Mouse (Mus musculus): Measurements from ENCODE around the gene Cpxm2. TPM values are rescaled to one million over a fixed set of nuclear protein-coding genes. Genes with fewer than 3 reads are reported as not detected.

The Cpxm2 gene
- polyA plus RNA-seq, 3 experiments from 2014 or later = not detected

DNA sequence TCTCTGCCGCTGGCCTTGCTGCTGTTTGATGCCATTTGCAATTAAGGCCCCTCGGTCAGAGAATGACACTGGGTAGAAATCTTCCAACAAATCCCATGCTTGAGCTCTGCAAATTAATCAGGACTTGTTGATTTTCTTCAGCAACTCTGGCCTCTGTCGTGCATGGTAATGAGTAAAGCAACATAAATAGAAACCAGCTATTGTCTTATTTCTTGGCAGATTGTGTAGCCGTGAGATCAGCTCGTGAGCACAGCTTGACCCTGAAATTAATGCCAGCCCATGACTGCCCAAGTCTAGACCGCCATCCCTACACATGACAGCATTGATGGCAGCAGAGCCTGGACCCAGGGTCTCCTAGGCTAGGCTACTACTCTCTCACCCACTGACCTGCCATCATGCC, 25.9 kb downstream of the Cpxm2 start:
- ATAC-seq = no peak

DNA sequence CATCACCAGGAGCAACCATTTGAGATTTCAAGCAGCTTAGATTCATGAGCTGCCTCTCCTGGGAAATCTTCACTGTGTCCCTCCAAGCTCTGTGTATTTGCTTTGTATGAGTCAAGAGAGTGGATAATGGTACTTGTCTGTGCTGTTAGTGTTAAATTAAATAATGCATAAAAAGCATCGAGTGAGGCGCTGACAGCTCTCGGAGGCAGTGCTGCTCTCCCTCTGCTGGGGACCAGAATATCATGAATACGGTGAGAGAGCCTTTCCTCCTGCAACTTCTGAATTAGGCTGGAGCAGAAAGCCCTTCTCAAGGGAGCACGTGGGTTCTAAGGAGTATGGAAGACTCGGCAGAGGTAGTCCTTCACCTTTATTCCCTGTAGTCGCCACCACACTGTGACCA, 29.6 kb downstream of the Cpxm2 start:
- ATAC-seq = no peak

DNA sequence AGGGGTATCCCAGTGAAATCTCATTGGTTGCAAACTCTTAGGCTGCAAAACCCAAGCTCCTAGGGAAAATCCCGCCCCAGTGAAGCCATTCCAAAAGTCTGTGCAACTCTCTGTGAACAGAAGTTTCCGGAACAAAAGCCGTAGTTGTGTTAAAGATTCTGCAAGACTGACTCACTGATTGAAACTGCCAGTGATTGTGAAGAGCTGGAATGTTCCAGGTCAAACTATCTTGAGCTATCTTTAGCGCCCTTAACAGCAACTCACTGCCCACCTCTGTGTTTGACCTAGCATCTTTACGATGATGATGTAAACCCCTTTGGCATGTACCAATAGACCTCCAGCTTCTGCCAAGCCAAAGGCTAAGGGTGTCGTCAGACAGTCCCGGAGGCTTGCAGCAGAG, 31.3 kb downstream of the Cpxm2 start:
- ATAC-seq = no peak

DNA sequence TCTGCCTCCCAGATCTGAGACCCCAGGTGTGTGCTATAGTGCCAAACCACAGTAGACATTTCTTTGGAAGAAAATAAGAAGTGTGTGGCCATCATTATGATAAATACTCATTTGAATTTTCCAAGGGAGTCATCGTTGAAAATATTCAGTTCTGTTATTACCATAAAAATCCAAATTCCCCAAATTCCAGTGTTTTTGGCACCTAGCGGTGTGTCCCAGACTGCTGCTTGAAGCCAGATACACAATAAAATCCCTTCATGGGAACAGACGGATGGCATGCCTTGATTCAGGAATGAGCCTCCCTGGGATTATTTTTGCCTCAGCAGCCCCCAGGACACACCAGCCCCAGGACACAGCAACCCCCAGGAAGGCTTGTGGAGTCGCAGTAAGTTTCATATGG, 34.7 kb downstream of the Cpxm2 start:
- ATAC-seq = no peak

DNA sequence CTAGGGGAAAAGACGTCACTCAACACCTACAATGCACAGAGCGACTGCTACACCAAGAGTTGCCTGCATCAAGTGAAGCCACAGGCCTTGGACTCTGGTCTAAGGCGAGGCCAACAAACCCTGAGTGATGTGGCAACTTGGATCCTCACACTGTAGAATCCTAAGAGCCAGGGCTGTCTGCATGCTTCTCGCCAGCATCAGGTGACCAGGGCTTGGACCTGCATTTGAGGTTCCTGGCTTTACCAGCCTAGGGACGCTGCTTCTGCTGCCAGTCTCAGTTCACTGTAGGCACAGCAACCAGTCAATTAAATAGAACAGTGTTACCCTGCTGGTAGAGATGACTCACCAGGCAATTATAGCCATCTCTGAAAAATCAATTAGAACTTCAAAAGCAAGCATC, 42.8 kb downstream of the Cpxm2 start:
- no peak for ATAC-seq

DNA sequence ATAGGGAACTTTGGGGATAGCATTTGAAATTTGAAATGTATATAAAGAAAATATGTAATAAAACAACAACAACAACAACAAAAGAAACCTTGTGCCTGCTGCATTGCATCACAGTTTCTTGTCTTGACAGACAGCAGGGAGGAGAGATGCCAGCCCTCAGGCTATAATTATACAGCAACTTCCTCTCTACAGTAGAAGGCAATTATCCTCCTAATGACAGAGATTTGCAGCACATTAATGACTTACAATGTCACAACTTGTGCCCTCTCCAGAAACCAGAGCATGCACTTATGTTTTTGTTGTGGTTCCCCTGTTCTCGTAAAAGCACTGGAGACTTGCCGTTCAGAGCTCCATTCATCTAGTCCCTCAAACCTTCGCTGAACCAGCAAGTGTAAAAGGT, 44.2 kb downstream of the Cpxm2 start:
- no peak for ATAC-seq

DNA sequence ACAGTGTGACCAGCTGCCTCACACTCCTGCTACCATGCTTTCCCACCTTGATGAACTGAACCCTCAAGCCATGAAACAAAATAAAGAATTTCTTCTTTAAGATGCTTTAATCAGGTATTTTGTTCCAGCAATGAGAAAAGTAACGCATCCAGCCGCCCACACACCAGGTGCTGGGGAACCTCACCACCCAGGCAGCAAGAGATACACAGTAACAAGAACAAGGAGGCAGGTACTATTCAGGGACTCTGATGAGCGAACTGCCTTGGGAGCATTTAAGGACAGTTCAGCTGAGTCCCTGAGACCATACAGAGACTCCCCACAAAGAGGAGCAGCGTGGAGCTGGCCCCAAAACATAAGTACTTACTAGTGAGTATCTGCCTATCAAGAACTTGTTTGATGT, 47.6 kb downstream of the Cpxm2 start:
- no peak for ATAC-seq

DNA sequence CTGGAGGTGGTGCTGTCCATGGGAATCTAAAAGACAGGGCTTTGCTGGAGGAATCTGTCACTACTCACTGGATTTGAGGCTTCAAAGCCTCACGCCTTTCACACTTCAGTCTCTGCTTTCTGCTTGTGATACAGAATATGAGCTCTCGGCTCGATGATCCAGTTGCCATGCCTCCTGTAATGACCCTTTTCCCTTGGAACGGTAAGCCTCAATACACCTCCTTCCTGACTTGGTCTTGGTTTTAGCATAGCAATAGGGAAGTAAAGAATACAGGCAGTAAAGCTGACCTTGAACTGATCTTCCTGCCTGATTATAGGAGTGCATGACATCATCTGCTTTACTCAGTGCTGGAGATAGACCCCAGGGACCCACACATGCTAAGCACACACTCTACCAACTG, 49.2 kb downstream of the Cpxm2 start:
- ATAC-seq = no peak

DNA sequence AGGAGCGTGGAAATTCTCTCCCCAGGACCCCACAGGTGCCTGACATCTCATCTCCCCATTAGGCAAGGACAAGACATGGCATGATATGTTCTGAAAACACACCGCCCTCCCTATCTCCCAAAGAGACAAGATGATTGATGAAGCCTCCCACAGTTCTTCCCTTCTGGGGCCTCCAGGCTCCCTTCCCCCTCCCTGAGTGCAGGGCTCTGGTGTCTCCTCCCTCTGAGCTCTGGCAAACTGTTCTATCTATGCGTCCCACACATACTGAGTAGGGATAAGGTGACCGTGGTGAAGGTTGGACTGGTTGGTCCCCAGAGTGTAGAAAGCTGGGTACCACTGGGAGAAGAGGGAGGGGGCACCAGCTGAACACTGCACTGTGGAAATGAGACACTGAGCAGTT, 56.1 kb downstream of the Cpxm2 start:
- no peak for ATAC-seq

DNA sequence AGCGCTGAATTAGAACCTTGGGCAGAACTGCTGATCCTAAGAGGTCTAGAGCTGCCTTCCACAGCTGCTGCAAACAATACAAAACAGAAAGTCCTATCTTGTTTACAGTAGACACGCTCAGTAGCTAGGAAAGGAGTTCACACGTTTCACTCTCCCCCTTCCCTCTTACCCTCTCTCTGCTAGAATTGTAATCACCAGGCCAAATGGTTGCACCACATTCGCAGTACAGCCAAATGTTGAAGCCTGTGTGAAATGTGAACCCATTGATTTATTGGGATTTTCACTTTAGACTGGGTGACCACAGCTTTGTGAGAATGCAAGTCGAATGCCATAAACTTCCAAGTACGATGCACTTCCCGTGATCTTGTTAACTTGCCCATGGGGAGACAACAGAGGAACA, 59.9 kb downstream of the Cpxm2 start:
- ATAC-seq = no peak

DNA sequence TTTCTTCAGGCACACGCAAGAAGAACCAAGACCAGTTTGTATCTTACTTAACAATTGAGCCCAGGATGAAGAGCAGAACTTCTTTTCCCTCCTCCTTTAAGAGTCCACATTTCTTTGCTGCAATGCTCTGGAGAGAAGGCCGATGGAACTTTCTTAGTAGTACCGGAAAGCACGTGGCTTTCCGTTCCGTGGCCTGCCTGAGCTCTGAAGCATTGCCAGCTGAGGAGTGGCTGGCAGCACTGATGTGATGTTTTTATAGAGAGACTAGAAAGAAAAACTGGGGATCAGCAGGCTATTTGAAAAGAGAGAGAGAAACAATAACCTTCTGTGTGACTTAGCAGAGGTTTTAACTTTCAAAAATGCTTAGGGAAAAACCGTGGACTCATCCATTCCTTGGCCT, 63.0 kb downstream of the Cpxm2 start:
- no peak for ATAC-seq

DNA sequence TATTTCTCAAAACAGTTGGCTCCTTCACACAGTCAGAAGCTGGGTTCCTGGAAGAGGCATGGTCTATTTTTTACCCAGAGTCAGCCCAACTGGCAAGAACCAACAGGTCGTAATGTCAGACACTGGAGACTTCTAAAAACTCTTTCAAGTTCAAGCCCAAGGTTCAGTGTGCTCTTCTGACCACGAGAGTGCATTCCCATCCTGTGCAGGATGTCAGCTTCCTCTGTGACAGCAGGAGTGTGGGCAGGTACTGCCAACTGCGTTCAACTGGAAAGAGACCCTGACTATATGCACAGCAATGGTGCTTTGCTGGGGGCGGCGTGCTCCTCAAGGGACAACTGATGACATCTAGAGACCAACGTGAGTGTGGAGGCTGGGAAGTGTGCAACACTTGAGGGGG, 65.9 kb downstream of the Cpxm2 start:
- ATAC-seq = no peak

DNA sequence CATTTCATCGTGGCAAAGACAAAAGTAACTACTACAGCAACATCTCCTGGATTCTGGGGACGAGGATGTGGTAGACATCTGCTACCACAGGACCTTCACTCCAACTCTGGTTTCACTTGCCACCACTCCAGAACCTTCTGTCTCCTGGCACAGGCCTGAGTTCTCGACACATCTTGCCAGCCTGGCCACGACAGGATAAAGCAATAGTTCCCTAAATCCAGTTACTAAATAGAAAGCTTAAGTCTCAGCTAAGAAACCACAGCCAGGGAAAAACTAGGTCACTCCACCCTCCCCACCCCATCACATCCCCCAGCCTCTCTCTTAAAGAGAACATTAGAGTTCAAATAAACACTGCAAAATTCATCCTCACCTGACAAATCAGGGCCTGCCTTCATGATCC, 66.4 kb downstream of the Cpxm2 start:
- ATAC-seq = no peak

DNA sequence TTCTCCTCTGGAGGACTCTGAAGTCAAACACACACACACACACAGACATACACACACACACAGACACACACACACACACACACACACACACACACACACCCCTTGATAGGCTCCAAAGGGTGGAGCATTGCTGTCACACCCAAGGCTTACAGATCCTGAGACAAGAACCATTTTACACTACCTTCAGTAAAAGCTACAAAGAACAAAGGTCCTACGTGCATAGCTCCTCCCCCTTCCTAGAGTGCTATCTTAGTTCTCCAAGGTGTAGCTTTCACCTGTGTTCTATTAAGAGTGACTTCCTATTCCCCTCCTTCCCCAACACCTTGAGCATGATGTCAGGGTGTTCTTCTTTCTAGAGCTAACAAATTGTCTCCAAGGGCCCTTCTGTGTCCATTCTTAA, 78.7 kb downstream of the Cpxm2 start:
- no peak for ATAC-seq

DNA sequence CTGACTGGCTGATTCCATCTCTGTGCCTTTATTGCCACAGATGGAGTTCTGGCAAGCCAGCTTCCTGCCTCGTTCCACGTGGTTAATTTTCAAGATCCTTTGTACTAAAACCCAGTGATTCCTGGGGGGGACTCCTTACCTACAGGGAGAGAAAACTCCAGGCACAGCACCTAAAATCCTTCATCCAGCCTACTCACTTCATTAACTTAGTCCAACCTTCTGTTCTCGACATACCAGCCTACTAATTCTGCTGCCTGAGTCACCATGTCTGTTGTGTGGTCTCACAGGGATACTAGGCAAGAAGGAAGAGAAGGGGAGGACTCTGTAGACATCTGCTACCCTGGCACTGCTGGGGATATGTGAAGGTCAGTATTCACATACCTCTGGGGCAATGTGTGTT, 80.0 kb downstream of the Cpxm2 start:
- no peak for ATAC-seq

DNA sequence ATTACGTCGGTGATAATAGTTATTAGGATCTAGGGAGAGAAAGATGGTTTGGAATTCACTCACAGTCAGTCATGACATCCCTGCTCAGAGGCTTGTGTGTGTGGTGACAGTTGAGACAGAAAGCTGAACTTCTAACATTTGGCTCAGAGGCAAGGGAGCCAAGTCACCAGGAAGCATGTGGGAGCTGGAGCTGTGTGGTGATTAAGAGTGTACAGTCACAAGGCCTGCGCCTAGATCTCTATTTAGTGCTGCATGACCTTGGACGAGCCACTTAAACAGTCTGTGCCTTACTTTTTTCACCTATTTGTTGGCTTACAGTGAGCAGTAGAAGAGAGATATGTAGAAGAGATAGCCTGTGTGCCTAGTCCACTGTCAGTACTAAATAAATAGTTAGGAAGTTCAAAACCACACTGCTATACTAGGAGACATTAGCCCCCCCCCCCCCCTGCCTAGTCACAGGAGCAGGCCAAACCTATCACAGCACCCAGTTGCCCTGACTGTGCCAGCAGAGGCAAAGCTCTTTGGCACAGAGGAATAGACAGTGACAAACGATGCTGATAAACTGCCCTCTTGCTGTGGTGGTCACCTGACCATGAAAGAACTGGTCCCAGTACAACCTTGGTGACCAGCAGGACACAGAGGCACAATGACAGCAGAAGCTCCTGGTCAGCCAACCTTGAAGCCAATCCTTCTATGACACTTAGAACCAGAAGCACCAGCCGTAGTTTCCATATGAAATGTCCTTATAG, 83.5 kb downstream of the Cpxm2 start:
- ATAC-seq = no peak

DNA sequence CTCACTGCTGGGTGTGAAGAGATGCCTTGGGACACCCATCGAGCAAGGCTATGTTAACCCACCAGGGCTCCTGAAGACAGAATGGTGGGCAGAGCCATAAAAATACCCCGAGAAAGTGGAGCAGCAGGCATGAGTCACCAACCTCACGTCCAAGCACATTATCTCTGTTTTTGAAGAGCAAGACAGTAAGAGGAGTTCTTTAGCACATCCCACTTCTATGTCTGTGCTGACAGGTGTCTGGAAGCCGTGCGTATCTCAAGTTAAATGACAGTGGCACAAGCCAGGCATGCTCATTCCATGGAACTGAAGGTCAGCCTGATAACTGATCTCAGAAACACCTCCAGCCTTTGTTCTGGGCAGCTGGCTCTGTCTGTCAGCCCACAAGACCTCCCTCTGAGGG, 86.6 kb downstream of the Cpxm2 start:
- no peak for ATAC-seq

DNA sequence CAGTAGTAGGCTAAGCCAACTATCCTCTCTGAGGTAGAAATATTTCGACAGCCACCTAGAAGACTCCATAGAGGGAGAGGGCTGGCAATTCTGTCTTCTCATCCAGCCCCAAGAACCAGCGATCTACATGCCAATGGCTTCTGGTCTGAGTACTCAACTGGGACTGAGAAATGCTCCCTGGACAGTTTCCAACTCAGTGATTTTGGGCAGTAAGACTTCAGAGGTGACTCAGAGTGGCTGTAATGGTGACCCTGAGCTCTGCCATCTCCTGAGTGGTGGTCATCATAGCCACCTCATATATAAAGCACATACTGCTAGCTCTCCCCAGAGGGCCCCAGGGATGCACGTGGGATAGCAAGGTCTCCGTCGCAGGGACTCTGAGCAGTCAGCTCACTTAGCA, 87.0 kb downstream of the Cpxm2 start:
- no peak for ATAC-seq

DNA sequence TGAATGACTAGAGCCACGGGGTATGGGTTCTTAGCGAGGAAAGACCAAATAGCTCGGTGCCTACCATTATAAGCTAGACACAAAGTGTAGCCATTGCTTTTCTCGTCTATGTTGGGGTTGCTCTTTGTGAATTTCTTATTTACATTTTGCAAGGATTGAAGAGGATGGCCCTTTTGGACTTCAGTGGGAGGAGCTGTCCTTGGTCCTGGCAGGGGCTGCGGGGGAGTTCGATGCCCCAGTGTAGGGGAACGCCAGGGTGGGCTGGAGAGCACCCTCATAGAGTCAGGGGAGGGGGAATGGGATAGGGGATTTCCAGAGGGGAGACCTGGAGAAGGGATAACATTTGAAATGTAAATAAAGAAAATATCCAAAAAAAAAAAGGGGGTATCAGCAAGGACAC, 94.4 kb downstream of the Cpxm2 start:
- no peak for ATAC-seq

DNA sequence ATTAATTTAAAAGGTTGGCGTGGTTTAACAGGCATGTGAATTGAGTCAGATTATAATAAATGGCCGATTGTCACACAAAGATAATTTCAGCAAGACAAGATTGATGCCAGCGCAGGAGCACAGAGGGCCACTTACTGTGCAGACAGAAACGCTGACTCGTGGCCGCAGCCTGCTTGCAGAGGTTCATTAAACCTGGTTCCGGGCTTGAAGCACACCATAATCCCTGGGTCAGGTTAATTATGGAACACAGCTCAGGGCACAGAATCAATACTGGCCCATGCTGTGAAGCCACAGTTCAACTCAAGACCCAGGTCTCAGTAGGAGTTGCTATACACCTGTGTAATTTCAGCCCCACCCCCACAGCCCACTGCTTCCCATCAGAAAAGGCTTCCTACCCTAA, 98.0 kb downstream of the Cpxm2 start:
- ATAC-seq = no peak

DNA sequence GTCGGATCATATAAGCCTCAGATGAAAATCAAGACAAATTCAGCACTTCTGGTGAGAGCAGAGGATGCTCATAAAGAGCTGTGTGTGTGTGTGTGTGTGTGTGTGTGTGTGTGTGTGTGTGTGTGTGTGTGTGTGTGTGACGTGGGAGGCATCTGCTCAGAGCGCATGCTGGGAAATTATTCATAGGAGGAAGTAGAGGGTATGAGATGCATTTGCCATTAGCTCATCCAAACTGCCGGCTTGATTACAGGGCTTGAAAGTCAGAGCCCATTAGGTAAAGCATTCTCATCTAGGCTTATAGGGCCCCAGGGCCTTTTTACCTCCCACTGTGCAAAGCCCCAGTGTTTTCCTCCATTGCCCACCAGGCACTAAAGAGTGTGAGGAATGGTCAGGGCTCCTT, 107.9 kb downstream of the Cpxm2 start:
- ATAC-seq = no peak

DNA sequence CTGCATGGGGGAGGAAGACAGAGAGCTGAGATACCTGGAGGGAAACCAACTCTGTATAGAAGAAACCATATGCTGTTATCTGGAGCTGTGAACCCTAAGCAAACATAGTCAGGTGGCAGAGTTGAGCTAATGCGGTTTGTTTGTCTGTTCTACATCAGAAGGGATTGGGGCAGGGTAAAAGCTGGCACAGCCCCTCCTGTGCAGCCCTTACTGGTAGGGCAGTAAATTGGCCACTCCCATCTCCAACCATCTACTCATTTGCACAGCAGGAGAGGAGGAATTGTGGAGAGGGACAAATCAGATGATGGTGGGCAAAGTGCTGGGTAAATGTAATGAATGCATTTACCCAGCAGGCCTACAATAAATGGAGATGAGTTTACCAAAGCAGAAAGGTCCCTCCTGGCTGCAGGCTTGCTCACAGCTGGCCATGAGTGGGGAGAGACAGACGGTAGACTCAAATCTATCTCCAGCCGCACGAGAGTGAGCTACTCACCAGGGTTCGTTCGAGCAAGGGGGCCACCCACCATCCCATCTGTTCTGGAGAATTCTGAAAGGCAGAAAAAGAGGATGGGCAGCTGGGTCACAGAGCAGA, 122.5 kb downstream of the Cpxm2 start:
- ATAC-seq = no peak

DNA sequence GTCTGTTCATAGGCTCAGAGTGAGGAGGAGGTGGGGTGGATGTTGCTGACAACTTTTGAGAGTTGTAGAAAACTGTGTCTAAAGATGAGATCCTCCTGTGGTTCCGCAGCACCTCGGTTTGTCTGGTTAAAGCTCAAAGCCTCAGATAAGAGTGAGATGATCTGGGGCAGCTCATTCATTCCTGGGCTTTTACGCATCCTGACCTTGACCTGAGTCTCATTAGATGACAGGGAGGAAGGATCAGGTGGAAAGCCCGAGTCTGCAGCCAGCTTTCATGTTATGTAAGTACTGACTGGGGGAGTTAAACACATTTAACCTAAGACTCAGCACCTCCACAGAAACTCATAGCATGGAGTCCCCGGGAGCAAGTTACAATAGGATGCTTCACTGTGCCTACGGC, 127.9 kb downstream of the Cpxm2 start:
- ATAC-seq = no peak

DNA sequence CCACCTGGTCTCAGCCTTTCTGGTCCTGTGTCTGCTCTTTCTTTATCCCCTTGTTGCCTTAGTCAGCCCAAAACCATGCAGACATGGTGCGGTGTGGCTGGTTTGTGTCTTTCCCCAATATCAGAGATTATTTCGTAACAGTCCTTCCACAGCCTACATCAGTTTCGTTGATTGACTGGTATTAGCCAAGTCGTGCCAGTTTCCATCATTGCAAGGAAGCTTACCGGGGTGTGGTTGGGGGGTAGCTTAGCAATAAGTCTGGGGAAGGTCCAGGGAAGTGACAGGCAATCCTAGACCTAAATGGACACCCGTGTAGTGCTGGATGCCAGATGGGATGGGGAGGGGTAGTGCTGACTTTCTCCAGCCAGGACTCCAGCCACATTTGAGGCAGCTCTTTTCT, 128.9 kb downstream of the Cpxm2 start:
- ATAC-seq = no peak

DNA sequence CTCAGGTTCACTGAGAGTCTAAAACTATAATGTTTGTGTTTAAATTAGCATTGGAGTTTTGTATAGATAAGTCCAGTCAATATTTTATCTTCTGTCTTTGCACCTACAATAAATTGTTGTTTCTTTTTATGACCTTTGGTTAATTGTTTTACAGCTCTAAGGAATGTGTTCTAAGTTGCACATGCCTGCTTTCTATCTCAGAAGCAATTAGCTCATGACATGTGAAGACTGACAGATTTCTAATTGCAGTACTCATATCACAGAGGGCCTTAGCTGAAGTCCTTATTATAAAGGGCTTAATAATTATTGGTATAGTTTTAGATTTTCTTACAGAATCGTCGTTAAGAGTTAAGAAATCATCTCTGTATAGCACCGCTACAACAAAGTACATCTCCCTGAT, 138.6 kb downstream of the Cpxm2 start:
- no peak for ATAC-seq
